Mouse (Mus musculus): ENCODE data around the gene Phldb2. TPM values are rescaled to one million over a fixed set of nuclear protein-coding genes. Genes with fewer than 3 reads are reported as not detected.

Gene Phldb2
- polyA plus RNA-seq, 1 experiment from 2014 or later: 28.0 TPM

- Histone ChIP-seq H3K27ac (no peak overlapping the region), H3K36me3 (replicated peaks) (no peaks in the 10 kb centered on the region), H3K4me3 (no peak overlapping the region), H3K4me1 (no peaks in the 10 kb centered on the region), H3K9me3 (no peaks in the 10 kb centered on the region), H3K27me3 (ENCODE audit: poor library complexity, severe bottlenecking) (no peaks in the 10 kb centered on the region)
- no peak for DNase-seq (ENCODE audit: extremely low spot score, low spot score)
- 83% methylated on average over 5 of the region's 5 CpGs for WGBS
These were observed 15.3 kb upstream of the Phldb2 start for GRCm38 (mm10) chr16:45968716-45969115.

DNA sequence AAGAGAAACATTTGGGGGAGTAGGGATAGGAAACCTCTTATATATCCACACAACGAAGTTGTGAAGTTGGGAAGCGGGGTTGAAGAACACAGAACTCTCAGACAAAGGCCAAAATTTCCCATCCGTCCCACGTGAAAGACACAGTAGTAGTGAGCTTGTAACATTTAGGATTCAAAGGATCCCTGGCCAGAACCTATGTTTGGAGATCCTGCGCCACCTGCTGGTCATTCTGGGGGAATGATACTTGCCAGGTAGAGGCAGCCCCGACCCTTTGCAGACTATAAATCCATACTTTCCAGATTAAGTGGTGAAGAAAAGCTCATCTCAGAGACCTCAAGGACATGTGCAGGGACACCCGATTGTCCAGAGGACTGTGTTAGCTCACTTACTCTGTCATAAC, 14.1 kb upstream of the Phldb2 start:
- 15% methylated on average over 7 of the region's 7 CpGs for WGBS
- Histone ChIP-seq H3K4me3 (no peak overlapping the region), H3K36me3 (replicated peaks) (no peaks in the 10 kb centered on the region; the same call in 1 of the 2 replicates), H3K27me3 (ENCODE audit: poor library complexity, severe bottlenecking) (no peaks in the 10 kb centered on the region), H3K9me3 (no peaks in the 10 kb centered on the region), H3K4me1 (no peaks in the 10 kb centered on the region), H3K27ac (no peak overlapping the region)
- DNase-seq (ENCODE audit: extremely low spot score, low spot score): peak; percentile 76

GRCm38 (mm10) chr16:45966604-45967003, 13.2 kb upstream of the Phldb2 start:
- H3K4me1 ChIP-seq: no peaks in the 10 kb centered on the region
- H3K4me3 ChIP-seq: no peak overlapping the region
- no peaks in the 10 kb centered on the region for H3K9me3 ChIP-seq
- no peak overlapping the region for H3K27ac ChIP-seq
- no peaks in the 10 kb centered on the region for H3K27me3 ChIP-seq (ENCODE audit: poor library complexity, severe bottlenecking)
- WGBS: 89% methylated on average over 5 of the region's 5 CpGs
- no peaks in the 10 kb centered on the region; the same call in 1 of the 2 replicates for H3K36me3 ChIP-seq (replicated peaks)
- no peak for DNase-seq (ENCODE audit: extremely low spot score, low spot score)

DNA sequence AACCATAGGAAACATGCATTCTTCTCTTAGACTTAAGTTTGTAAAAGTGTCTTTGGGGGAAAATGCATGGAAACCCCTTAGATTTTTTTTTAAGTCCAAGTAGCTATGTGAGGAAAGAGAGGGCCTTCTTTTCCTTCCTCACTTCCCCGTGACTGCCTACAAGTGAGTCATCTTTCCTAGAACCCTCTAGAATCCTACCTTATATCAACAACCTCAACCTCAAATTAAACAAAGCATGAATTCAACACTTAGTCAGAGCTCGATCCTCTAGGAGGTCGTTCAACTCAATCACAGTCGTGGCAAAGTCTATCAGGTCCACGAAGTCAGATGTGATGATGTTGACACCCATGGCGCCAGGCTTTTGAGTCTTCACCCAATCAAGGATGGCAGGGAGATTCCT, 11.4 kb upstream of the Phldb2 start:
- no peaks in the 10 kb centered on the region for H3K9me3 ChIP-seq
- H3K4me1 ChIP-seq: no peaks in the 10 kb centered on the region
- H3K27me3 ChIP-seq (ENCODE audit: poor library complexity, severe bottlenecking): no peaks in the 10 kb centered on the region
- 92% methylated on average over 6 of the region's 6 CpGs for WGBS
- H3K36me3 ChIP-seq (replicated peaks): no peaks in the 10 kb centered on the region; the same call in 1 of the 2 replicates
- no peak for DNase-seq (ENCODE audit: extremely low spot score, low spot score)
- no peak overlapping the region for H3K4me3 ChIP-seq
- no peak overlapping the region for H3K27ac ChIP-seq

DNA sequence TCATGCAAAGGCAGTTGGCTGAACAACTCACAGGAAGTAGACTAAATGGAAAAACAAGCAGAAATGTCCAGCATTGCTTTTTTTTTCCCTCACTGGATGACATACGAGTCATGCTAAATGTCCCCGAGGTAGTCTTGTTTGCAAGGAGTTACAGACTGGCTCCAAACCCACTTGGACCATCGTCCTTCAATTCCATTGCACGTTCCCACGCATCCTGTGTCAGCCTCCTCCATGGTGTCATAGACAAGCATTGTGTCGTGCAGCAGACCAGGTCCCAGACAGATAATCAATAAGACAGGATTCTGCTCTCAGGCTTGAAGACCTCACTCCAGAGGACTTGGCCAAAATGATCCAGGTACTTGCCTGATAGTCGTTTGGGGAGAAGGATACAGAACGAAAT, 10.4 kb upstream of the Phldb2 start:
- H3K4me3 ChIP-seq: no peak overlapping the region
- DNase-seq (ENCODE audit: extremely low spot score, low spot score): no peak
- no peaks in the 10 kb centered on the region for H3K9me3 ChIP-seq
- H3K27ac ChIP-seq: no peak overlapping the region
- H3K4me1 ChIP-seq: no peaks in the 10 kb centered on the region
- WGBS: 91% methylated on average over 8 of the region's 8 CpGs
- no peaks in the 10 kb centered on the region for H3K27me3 ChIP-seq (ENCODE audit: poor library complexity, severe bottlenecking)
- no peaks in the 10 kb centered on the region; the same call in 1 of the 2 replicates for H3K36me3 ChIP-seq (replicated peaks)

- WGBS: 74% methylated on average over 5 of the region's 5 CpGs
These were observed 9.7 kb upstream of the Phldb2 start for GRCm38 (mm10) chr16:45963088-45963487.

DNA sequence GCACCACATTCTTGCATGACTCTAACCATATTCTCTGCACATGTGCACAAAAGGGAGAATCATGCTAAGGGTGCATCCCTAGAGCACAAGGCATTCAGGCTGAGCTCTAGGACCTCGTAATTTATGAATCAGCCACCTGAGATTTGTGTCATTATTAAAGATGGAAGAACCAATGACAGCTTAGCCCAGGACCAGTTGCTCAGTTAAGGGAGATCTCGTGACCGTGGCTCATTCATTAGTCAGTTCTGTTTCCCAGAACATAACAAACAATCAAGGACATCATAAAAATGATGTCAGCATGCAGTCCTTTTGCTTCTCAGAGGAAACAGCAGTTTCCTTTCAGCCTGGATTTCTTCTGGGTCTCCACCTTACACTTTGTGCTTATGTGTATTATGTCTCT, 7.6 kb upstream of the Phldb2 start:
- no peaks in the 10 kb centered on the region; the same call in 1 of the 2 replicates for H3K36me3 ChIP-seq (replicated peaks)
- no peaks in the 10 kb centered on the region for H3K9me3 ChIP-seq
- no peak overlapping the region for H3K4me3 ChIP-seq
- 89% methylated on average over 3 of the region's 3 CpGs for WGBS
- H3K27me3 ChIP-seq (ENCODE audit: poor library complexity, severe bottlenecking): no peaks in the 10 kb centered on the region
- H3K4me1 ChIP-seq: no peaks in the 10 kb centered on the region
- H3K27ac ChIP-seq: no peak overlapping the region
- no peak for DNase-seq (ENCODE audit: extremely low spot score, low spot score)

More at GRCm38 (mm10) chr16:45963088-45963487, 9.7 kb upstream of the Phldb2 start:
- H3K36me3 ChIP-seq (replicated peaks): no peaks in the 10 kb centered on the region; the same call in 1 of the 2 replicates
- H3K4me1 ChIP-seq: no peaks in the 10 kb centered on the region
- H3K9me3 ChIP-seq: no peaks in the 10 kb centered on the region
- no peaks in the 10 kb centered on the region for H3K27me3 ChIP-seq (ENCODE audit: poor library complexity, severe bottlenecking)
- H3K27ac ChIP-seq: no peak overlapping the region
- no peak overlapping the region for H3K4me3 ChIP-seq
- no peak for DNase-seq (ENCODE audit: extremely low spot score, low spot score)

GRCm38 (mm10) chr16:45956390-45956950, 3.1 kb upstream of the Phldb2 start:
- H3K27ac ChIP-seq: no peak overlapping the region
- no peaks in the 10 kb centered on the region for H3K36me3 ChIP-seq (replicated peaks)
- H3K4me1 ChIP-seq: no peaks in the 10 kb centered on the region
- H3K9me3 ChIP-seq: no peaks in the 10 kb centered on the region
- no peak overlapping the region for H3K4me3 ChIP-seq
- 81% methylated on average over 4 of the region's 4 CpGs for WGBS
- DNase-seq (ENCODE audit: extremely low spot score, low spot score): no peak
- H3K27me3 ChIP-seq (ENCODE audit: poor library complexity, severe bottlenecking): no peaks in the 10 kb centered on the region

GRCm38 (mm10) chr16:45952501-45952900, 897 bp downstream of the Phldb2 start:
- no peak for DNase-seq (ENCODE audit: extremely low spot score, low spot score)
- 75% methylated on average over 5 of the region's 5 CpGs for WGBS
- H3K4me1 ChIP-seq: no peaks in the 10 kb centered on the region
- H3K27ac ChIP-seq: no peak overlapping the region
- no peak overlapping the region for H3K4me3 ChIP-seq
- no peaks in the 10 kb centered on the region for H3K9me3 ChIP-seq
- no peaks in the 10 kb centered on the region for H3K27me3 ChIP-seq (ENCODE audit: poor library complexity, severe bottlenecking)
- no peaks in the 10 kb centered on the region for H3K36me3 ChIP-seq (replicated peaks)

- no peak overlapping the region for H3K27ac ChIP-seq
- H3K36me3 ChIP-seq (replicated peaks): no peaks in the 10 kb centered on the region
- DNase-seq (ENCODE audit: extremely low spot score, low spot score): no peak
- no peak overlapping the region for H3K4me3 ChIP-seq
- WGBS: 94% methylated on average over 2 of the region's 2 CpGs
- H3K27me3 ChIP-seq (ENCODE audit: poor library complexity, severe bottlenecking): no peaks in the 10 kb centered on the region
- no peaks in the 10 kb centered on the region for H3K9me3 ChIP-seq
- H3K4me1 ChIP-seq: no peaks in the 10 kb centered on the region
These were observed 1.4 kb downstream of the Phldb2 start for GRCm38 (mm10) chr16:45952035-45952434.

DNA sequence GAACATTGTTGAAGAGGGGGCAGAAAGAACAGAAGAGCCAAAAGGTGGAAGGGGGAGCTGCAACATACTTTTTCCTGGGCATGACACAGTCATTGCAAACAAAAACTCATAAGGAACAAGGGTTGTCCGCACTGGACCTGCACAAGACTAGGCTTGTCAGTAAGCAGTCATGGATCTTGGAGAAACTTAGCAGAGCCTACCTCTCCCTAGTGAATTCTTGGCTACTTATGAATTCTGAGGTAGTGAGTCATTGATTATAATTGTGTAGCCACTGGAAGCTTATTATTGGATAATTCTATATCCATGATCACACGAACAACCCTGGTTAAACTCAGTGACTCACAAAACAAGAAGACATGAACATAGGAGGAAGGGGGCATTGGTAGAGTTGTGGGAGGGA, 7.1 kb downstream of the Phldb2 start:
- H3K4me1 ChIP-seq: peaks cover 7% of the 10 kb centered on the region
- 91% methylated on average over 2 of the region's 2 CpGs for WGBS
- H3K27me3 ChIP-seq (ENCODE audit: poor library complexity, severe bottlenecking): no peaks in the 10 kb centered on the region
- no peak overlapping the region for H3K4me3 ChIP-seq
- no peak overlapping the region for H3K27ac ChIP-seq
- DNase-seq (ENCODE audit: extremely low spot score, low spot score): no peak
- no peaks in the 10 kb centered on the region for H3K9me3 ChIP-seq
- H3K36me3 ChIP-seq (replicated peaks): no peaks in the 10 kb centered on the region

DNA sequence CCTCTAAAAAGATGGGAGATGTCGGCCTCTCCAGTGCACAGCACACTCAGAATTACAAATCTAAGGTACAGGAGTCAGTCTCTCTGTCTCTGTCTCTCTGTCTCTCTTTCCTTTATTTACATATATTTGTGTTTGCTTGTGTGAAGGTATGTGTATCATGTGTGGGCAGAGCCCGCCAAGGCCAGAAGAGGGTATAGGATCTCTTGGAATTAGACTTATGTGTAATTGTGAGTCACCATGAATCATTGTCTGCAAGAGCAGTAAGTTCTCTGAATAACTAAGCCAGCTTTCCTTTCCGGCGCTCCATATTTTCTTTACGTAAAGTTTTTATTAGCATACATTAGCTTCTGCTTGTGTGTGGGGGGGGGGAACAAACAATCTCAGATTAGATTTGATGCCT, 7.7 kb downstream of the Phldb2 start:
- Histone ChIP-seq H3K9me3 (no peaks in the 10 kb centered on the region), H3K27ac (no peak overlapping the region), H3K4me1 (peaks cover 7% of the 10 kb centered on the region), H3K36me3 (replicated peaks) (no peaks in the 10 kb centered on the region), H3K27me3 (ENCODE audit: poor library complexity, severe bottlenecking) (no peaks in the 10 kb centered on the region), H3K4me3 (no peak overlapping the region)
- DNase-seq (ENCODE audit: extremely low spot score, low spot score): no peak
- WGBS: 94% methylated on average over 5 of the region's 5 CpGs

DNA sequence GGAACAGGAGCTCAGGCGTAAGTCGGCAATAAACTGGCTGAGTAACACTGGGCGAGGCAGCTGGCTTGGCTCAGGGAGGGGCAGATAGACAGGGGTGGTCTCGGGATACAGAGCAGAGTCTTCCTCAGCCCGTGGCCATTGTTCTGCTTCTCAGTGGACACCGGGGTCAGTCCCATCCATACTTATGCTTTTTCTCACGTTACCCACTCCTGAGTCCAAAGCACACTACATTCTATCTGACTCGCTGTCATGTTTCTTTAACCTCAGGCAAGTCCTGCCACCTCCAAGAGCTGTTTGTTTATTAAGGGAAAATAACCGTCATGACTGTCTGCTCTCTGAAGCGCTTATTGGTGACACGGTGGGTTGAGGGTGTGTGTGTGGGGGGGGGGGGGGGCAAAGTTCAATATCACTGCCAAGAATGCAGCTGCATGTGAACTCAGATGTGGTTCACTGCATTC, 8.2 kb downstream of the Phldb2 start:
- no peak for DNase-seq (ENCODE audit: extremely low spot score, low spot score)
- no peak overlapping the region for H3K27ac ChIP-seq
- H3K36me3 ChIP-seq (replicated peaks): no peaks in the 10 kb centered on the region
- no peaks in the 10 kb centered on the region for H3K9me3 ChIP-seq
- no peaks in the 10 kb centered on the region for H3K27me3 ChIP-seq (ENCODE audit: poor library complexity, severe bottlenecking)
- peaks cover 7% of the 10 kb centered on the region for H3K4me1 ChIP-seq
- H3K4me3 ChIP-seq: no peak overlapping the region
- WGBS: 76% methylated on average over 11 of the region's 11 CpGs
